Mouse (Mus musculus): ENCODE data around the gene Gm17079.
"Not testable (repeated sequence)": the region's sequence is repeated elsewhere in the genome, so short reads cannot be mapped to it uniquely, and the experiment has no call there.

The Gm17079 gene

DNA sequence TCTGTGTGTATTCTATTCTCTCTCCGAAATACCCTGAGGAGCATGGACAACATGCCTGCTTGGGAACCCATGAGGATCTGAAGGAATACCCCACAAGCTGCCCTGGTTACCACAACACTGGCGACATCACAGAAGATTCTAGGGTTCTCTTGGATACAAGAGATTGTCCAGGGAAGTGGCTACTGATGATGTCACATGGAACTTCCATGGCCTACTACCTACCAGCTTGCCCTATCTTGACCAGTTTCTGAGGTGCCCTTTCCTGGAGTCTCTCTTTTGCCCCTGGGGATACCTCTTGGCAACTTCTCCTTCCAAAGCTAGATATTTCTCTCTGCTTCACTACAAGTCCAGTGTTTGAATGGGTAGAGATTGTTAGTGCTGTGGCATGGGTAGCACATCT lies at the start of gene Gm17079:
Gene Gm17079 (minus strand): TSS at position 101 of the 400 bp plus-strand sequence.
- not testable (repeated sequence) for DNase-seq (ENCODE audit: low spot score in 2 of 2)

DNA sequence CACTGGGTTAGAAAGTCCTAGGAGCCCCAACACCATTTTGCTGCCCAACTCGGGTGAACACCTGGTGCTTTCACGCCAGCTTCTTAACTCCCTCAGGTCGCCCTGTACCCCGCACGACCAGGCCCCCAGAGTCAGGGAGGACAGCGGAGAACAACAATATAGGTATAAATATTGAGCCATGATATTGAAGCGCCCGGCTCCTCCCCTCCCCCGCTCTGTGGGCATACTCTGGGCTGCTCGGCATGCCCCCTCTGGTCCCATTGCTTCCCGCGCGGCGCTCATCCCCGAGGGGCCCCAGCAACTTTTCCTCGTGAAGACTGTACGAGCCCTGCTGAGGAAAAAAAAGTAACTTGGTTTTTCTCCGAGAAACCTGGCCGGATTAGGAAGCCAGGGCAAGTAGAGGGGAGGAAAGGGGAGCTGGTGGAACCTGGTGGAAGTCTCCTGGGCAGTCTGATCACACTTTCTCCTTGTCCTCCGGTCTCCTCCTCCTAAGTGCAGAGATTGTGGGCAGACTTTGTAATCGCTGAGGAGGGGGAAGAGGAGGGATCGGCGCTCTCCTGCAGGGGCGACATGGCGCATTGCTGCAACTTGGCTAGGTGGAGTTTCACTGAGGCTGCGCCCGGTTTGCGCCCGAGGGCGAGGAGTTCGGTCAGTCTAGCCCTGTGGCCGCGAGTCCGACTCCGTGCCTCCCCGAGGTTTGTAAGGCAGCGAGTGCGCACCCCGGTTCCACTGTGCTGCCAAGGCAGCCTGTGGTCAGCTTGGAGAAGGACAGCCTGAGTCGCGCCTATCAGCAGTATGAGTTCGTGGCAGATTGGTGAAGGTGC lies 45.3 kb upstream of the Gm17079 start:
- no peak for DNase-seq (ENCODE audit: low spot score in 2 of 2)

DNA sequence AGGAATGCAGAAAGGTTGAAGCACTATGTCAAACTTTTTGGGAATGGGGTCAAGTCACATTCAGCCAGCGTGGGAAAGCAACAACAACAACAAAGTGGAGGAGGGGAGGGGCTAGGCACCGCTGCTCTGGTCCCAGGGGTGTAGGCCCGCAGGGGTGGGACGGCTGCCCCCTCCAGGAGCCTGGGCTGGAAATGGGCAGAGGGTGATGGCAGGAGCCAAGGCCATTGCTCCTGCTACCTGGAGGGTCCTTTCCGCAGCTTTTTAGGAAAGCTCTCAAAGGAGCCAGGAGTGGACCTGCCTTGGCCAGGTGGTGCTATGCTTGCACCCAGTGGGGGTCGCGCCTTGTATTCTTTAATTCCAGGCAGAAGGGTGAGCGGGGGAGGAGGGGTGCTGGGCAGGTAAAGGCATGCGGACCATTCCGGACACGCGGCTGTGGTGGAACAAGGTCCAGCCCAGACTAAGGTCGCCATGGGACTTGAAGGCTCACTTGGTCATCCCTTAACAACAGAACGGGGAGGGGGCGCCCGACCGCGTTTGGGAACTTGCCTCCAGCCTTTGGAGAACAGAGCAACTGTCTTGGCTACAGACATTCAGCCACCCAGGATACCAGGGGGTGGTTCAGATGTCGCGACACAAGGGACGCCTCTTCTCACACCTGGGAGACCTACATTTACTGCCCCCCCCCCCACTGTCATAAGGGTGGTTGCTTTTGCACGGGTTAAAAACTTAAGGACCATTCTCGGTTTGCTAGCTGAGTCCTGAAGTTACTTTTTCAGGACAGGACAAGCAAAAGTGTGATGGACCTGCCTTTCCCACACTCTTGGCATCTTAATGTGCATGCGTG lies 44.1 kb upstream of the Gm17079 start:
- DNase-seq (ENCODE audit: low spot score in 2 of 2) = no peak

DNA sequence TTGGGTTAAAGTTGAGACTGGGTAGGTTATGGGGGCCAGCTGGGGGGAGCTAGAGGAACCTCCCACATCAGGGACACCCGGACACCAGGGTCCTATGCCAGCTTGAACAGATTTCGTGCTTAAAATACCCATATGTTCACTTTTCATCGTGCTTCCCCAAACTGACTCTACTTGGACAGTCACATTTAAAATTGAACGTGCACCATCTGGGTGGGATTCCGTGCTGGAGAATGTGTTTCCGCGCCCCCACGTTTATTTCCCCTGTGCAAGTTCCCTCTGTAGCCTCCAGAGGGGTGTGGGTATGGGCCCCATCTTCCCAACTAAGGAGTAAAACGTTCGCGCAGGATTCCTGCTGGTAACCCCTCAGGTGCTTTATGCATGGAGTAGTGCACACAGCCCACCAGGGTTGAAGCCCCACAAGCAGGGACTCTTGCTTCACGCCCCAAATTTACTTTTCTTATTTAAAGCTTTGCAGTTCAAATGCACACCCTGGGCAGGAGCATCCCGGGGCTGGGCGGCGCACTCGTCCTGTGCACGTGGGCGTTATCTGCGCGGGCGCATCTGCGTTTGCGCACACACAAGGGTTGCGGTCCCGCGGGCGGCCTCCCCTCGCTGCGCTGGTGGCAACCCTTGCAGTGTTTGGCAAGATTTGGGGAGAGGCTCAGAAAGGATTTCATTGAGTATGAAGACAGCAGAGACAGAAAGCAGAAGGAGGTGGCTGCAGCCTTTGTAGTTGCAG lies 43.3 kb upstream of the Gm17079 start:
- DNase-seq (ENCODE audit: low spot score in 2 of 2) = no peak

DNA sequence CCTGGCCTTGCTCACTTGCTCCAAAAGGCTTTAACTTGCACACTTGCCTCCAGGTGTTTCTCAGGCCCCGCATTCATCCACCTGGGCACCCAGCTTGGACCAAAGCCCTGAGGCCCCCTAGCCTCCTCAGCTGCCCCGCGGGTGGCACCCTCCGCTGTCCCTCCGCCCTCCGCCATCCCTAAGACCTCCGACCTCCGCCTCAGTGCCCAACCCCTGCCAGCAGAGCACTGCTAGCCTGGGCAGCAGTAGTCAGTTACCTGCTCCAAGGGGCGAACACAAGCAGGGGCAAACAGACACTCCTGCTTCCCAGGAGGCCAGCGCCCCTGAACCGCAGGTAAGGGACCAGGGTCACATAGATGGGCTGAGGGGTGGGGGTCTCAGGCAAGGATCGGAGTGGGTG lies 42.7 kb upstream of the Gm17079 start:
- DNase-seq (ENCODE audit: low spot score in 2 of 2) = no peak

DNA sequence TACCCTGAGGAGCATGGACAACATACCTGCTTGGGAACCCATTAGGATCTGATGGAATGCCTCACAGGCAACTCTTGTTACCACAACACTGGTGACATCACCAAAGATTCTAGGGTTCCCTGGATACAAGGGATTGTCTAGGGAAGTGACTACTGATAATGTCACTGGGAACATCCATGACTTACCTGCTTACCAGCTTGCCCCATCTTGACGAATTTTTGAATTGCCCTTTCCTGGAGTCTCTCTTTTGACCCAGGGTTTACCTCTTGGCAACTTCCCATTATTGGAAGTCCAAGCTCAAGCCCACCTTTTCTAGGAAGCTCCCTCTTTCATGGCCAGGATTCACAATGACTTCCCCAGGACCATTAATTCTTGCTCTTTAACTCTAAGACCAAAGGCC lies 21.8 kb upstream of the Gm17079 start, which contains the start of gene Gm5800:
Gene Gm5800 (minus strand): TSS at position 101 of the 400 bp plus-strand sequence.
- no peak for DNase-seq (ENCODE audit: low spot score in 2 of 2)

DNA sequence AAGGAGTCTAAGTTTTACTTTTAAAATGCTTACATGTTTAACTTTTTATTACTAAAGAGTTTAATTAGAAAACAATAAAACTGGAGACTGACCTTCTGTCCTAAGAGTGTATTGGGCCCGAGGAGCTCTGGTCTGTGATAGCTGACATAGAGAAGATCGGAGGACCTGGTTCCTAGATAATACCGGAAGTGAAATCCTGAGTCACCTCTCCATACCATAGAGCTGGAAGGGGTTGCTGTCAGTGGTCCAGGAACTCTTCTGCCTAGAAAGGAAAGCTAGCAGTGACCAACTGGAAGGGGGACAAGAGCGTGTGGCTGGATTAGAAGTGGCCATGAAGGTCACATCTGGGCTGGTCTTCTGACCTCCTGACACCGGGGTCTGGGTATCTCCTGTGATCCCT lies 18.0 kb downstream of the Gm17079 start:
- DNase-seq (ENCODE audit: low spot score in 2 of 2) = no peak
